Mouse (Mus musculus) heart, embryonic 11.5 days (tissue): Measurements from ENCODE around the gene Sp1. TPM values are rescaled to one million over a fixed set of nuclear protein-coding genes. Genes with fewer than 3 reads are reported as not detected.
A peak's percentile ranks its signal among the peaks of the same experiment; 100 is the strongest.

Experiments
- ATAC-seq: fragments of 200-750 bp; cut with Nextera tagmentation; replicated peaks from 2 replicates; pipeline ENCODE4 v1.8.0; 2017; ENCODE audit warnings: moderate library complexity; ENCODE audit not compliant: insufficient number of reproducible peaks, low FRiP score, low TSS enrichment
- H3K27ac ChIP-seq: fragments of 300-500 bp; sonication (generic); 2 replicates; pipeline ENCODE4 v1.5.1; 2014; ENCODE audit warnings: mild to moderate bottlenecking, low read depth, low read length
- H3K27me3 ChIP-seq: fragments of 300-500 bp; sonication (generic); 2 replicates; pipeline ENCODE4 v1.6.1; 2014; ENCODE audit warnings: mild to moderate bottlenecking, low read length, mixed read lengths; ENCODE audit not compliant: control insufficient read depth, insufficient read depth
- H3K36me3 ChIP-seq: fragments of 300-500 bp; sonication (generic); 2 replicates; pipeline ENCODE4 v1.6.1; 2014; ENCODE audit warnings: mild to moderate bottlenecking, low read length, moderate library complexity, mixed read lengths; ENCODE audit not compliant: control insufficient read depth, insufficient read depth
- H3K4me1 ChIP-seq: fragments of 300-500 bp; sonication (generic); 2 replicates; pipeline ENCODE4 v1.6.1; 2014; ENCODE audit warnings: low read length; ENCODE audit not compliant: control insufficient read depth, insufficient read depth
- H3K4me2 ChIP-seq: fragments of 300-500 bp; sonication (generic); 2 replicates; pipeline ENCODE4 v1.6.1; 2014; ENCODE audit warnings: mild to moderate bottlenecking, moderate library complexity
- H3K4me3 ChIP-seq: fragments of 300-500 bp; sonication (generic); 2 replicates; pipeline ENCODE4 v1.5.1; 2014; ENCODE audit warnings: low read depth, low read length
- H3K9ac ChIP-seq: fragments of 300-500 bp; sonication (generic); 2 replicates; pipeline ENCODE4 v1.6.1; 2014; ENCODE audit warnings: mild to moderate bottlenecking, low read depth, low read length, moderate library complexity
- H3K9me3 ChIP-seq: fragments of 300-500 bp; sonication (generic); replicated peaks from 2 replicates; pipeline ENCODE4 v1.6.1; 2016; ENCODE audit warnings: low read length; ENCODE audit not compliant: control insufficient read depth
- WGBS: fragments of 180-500 bp; shearing (Covaris S2); extraction: QIAGEN DNeasy Blood & Tissue Kit; methylation state at CpG from one replicate; pipeline ENCODE4 v1.1.7; 2014; ENCODE audit not compliant: insufficient replicate concordance; 5-methylcytosine and 5-hydroxymethylcytosine counted together
- polyA plus RNA-seq: library from polyadenylated mRNA; unstranded; fragments of >200 nt; fragmentation: Nextera tagmentation; extraction: Ambion mirVana; gene quantifications from 2 replicates; pipeline ENCODE4 v1.2.1, GENCODE M21; 2014

The Sp1 gene
- polyA plus RNA-seq, 1 experiment from 2014 or later, result 7.5 TPM

DNA sequence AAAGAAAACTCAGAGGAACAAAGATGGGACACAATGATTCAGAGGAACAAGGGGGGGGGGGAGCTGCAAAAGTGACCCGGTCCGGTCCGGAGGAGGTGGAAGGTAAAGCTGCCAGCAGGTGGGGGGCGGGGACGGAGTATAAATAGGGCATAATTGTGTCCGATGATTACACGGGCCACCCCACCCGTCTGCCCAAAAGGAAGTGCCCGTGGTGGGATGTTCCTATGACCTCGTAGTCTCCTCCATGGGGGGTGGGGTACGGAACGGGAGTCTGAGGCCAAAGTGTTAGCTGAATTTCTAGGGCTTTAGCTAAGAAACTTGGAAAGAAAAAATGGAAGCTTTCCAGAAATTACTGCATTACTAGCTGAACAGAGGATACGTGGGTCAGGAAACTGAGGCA, 36.0 kb upstream of the Sp1 start:
- H3K27ac ChIP-seq, result no peak overlapping the region
- no peak for ATAC-seq
- WGBS, result 12% methylated on average over 13 of the region's 13 CpGs
- peaks cover 17% of the 10 kb centered on the region for H3K4me1 ChIP-seq
- no peaks in the 10 kb centered on the region for H3K9me3 ChIP-seq
- H3K9ac ChIP-seq, result no peak overlapping the region
- H3K4me2 ChIP-seq, result peak overlapping the region; percentile 36
- H3K4me3 ChIP-seq, result no peak overlapping the region
- H3K36me3 ChIP-seq, result no peaks in the 10 kb centered on the region
- peaks cover 19% of the 10 kb centered on the region for H3K27me3 ChIP-seq

DNA sequence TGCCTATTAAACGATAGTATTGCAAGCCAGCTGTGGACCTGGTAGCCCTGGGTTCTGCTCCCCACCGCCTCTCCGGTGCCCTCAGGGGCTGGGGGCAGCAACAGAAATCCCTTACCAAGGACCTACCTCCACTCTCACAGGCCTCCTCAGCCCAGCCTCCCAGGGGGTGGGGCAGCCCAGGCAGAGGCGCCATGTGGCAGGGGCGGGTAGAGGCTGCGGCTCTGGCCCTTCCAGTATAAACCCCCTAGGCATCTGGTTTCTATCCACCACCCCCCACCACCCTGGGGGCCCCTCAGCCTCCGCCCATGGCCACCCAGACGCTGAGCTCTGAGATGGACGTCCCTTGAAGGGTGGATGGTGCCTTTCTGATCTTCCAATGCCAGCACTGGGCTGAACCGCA, 35.2 kb upstream of the Sp1 start:
- no peak overlapping the region for H3K27ac ChIP-seq
- peaks cover 17% of the 10 kb centered on the region for H3K27me3 ChIP-seq
- no peaks in the 10 kb centered on the region for H3K9me3 ChIP-seq
- peaks cover 17% of the 10 kb centered on the region for H3K4me1 ChIP-seq
- H3K4me2 ChIP-seq, result peak overlapping the region; percentile 43
- H3K36me3 ChIP-seq, result no peaks in the 10 kb centered on the region
- WGBS, result 5% methylated on average over 10 of the region's 10 CpGs
- peak overlapping the region; percentile 53; the same call in 1 of the 2 replicates for H3K9ac ChIP-seq
- ATAC-seq, result no peak
- 0 out of 2 replicates have a peak overlapping the region, but pooled peaks have one; percentile 1 for H3K4me3 ChIP-seq

DNA sequence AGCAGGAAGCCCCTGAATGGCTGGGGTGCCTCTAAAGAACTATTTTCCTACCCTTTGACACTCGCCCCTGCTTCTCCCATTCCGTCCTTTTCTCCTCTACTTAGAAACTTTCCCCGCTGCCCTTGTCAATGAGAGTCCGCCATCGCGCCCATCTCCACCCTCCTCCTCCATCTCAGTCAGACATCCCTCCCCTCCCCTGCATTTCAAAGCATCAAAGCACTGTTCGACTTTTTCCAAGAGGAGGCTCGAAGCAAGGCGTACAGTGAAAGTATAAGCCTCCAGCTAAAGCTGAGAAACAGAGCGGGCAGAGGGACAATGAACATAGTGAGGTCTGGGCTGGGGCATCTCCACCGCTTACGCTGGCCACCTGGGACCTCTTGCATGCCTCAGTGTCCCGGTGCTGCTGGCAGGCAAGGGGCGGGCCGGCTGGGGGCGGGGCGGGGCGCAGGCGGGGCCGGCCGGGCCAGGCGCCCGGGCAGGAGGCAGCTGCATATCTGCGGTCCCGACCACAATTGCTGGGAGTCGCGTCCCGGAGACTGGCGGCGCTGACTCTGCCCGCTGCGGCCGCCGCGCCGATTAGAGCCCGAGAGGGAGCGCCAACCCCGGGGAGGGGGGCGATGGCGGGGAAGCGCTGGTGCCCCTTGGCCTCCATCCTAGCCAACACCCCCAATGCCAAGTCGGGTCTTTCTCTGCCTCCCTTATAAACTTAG, 29.3 kb upstream of the Sp1 start:
- Histone ChIP-seq H3K9ac (peak overlapping the region; percentile 66), H3K4me1 (peaks cover 12% of the 10 kb centered on the region), H3K27me3 (0 out of 2 replicates have a peak, but pooled peaks cover 3% of the 10 kb centered on the region), H3K4me3 (peak overlapping the region; percentile 62), H3K4me2 (peak overlapping the region; percentile 97), H3K9me3 (no peaks in the 10 kb centered on the region), H3K27ac (peak overlapping the region; percentile 37), H3K36me3 (no peaks in the 10 kb centered on the region)
- peak; percentile 83 for ATAC-seq
- under 1% methylated on average over 39 of the region's 43 CpGs for WGBS

DNA sequence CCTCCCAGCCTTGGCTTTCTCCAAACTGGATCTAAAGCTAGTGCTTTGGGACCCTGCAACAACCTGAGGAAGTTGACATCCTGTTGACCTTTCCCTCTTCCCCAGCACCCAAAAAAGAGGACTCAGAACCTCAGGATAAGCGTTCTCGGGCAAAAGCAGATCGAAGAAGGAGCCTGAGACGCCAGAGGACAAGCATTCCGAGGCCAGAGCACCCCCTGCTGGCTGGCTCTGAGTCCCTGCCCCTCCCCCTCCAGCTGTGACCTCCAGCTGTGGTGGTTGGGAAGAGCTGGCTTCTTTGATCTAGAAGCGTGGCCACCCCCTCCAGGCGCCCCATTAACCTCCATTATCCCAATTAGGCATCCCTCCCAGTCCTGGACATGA, 28.8 kb upstream of the Sp1 start:
- ATAC-seq, result no peak; the same call in 1 of the 2 replicates
- H3K27me3 ChIP-seq, result no peaks in the 10 kb centered on the region
- WGBS, result 2% methylated on average over 7 of the region's 7 CpGs
- peak overlapping the region; percentile 97 for H3K4me2 ChIP-seq
- peak overlapping the region; percentile 62 for H3K4me3 ChIP-seq
- peaks cover 12% of the 10 kb centered on the region for H3K4me1 ChIP-seq
- H3K27ac ChIP-seq, result peak overlapping the region; percentile 37
- peak overlapping the region; percentile 66 for H3K9ac ChIP-seq
- H3K36me3 ChIP-seq, result no peaks in the 10 kb centered on the region
- no peaks in the 10 kb centered on the region for H3K9me3 ChIP-seq

DNA sequence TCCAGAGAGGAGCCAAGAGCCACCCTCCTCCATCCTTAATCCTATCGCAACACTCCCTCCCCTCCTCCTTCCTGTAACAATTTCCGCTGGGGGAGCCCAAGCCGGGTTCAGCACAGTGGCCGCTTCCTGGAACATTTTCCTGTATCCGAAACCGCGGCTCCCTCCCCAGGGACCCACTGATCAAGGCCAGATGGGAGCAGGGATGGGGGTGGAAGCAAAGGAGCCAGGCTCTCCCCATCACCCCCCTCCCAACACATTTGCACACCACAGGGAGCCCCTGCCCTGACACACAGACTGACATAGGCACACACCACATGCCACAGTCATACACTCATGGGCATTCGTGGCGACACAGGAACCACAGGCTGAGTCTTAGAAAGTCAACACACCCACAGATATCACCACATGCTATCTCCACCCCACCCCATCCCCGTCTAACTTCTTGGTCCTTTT, 28.1 kb upstream of the Sp1 start:
- Histone ChIP-seq H3K4me2 (peak overlapping the region; percentile 97), H3K36me3 (no peaks in the 10 kb centered on the region), H3K27ac (peak overlapping the region; percentile 37; the same call in 1 of the 2 replicates), H3K27me3 (no peaks in the 10 kb centered on the region), H3K9ac (peak overlapping the region; percentile 39; the same call in 1 of the 2 replicates), H3K4me1 (peaks cover 12% of the 10 kb centered on the region), H3K9me3 (no peaks in the 10 kb centered on the region), H3K4me3 (peak overlapping the region; percentile 62)
- WGBS, result 9% methylated on average over 10 of the region's 10 CpGs
- ATAC-seq, result 0 out of 2 replicates have a peak, but pooled peaks have one; percentile 21

DNA sequence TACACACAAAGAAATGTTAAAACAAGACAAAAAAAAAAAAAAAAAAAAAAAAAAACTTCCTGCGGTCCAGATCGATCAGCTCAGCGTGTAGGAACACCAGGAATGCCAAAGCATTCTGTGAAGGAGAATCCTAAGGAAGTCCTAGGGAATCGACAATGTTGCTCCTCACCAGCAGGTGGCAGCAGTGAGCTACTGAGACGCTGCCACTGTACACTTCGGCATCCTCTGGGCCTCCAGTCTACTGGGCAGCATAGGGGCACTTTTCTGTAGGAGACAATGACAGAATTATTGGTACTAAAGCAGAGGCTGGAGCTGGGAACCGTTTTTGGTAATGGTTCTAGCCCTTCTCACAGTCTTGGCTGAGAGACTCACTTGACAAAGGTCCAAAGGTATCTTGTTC, 24.4 kb upstream of the Sp1 start:
- H3K9me3 ChIP-seq, result no peaks in the 10 kb centered on the region
- peaks cover 8% of the 10 kb centered on the region; the same call in 1 of the 2 replicates for H3K4me1 ChIP-seq
- no peak overlapping the region for H3K4me3 ChIP-seq
- no peaks in the 10 kb centered on the region for H3K27me3 ChIP-seq
- under 1% methylated on average over 7 of the region's 7 CpGs for WGBS
- no peak overlapping the region for H3K27ac ChIP-seq
- ATAC-seq, result 0 out of 2 replicates have a peak, but pooled peaks have one; percentile 31
- H3K36me3 ChIP-seq, result no peaks in the 10 kb centered on the region
- no peak overlapping the region for H3K9ac ChIP-seq
- H3K4me2 ChIP-seq, result no peak overlapping the region

DNA sequence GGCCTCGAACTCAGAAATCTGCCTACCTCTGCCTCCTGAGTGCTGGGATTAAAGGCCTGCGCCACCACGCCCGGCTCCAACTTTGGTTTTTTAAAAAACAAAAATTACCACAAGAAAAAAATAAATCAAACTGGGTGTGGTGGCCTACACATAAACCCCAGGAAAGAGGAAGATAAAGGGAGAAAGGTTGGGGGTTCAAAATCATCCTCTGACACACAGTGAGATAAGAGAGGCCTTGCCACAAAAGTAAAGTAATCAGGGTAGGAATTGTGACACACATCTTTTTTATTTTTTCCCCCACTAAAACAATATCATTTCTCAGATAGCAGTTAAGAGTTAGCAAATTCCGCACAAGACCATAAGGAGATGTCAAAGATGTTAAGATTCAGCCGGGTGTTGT, 22.3 kb upstream of the Sp1 start:
- Histone ChIP-seq H3K9me3 (no peaks in the 10 kb centered on the region), H3K9ac (no peak overlapping the region), H3K4me1 (no peaks in the 10 kb centered on the region), H3K27ac (no peak overlapping the region), H3K36me3 (no peaks in the 10 kb centered on the region), H3K4me2 (no peak overlapping the region), H3K27me3 (no peaks in the 10 kb centered on the region), H3K4me3 (no peak overlapping the region)
- 84% methylated on average over 6 of the region's 6 CpGs for WGBS
- ATAC-seq, result no peak

DNA sequence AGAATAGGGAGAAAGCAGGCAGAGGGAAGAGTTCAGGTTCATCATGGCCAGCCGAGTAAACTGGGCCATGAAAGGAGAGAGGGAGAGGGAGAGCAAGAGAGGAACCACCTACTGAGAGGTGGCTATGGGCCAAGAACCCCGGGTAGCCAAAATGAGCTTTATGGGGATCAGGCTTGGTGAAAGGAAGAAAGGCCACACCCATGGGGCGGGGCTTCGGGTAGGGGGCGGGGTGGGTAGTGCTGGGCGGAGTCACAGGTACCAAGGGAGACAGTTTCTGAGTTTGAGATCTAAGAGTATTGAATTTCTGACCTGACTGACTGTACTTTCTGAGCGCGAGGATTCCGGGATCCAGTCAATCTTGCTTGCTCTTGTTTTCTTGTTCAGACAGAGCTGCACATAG, 19.3 kb upstream of the Sp1 start:
- 43% methylated on average over 9 of the region's 9 CpGs for WGBS
- no peak overlapping the region for H3K4me3 ChIP-seq
- H3K36me3 ChIP-seq, result no peaks in the 10 kb centered on the region
- H3K9ac ChIP-seq, result no peak overlapping the region
- H3K9me3 ChIP-seq, result no peaks in the 10 kb centered on the region
- H3K27me3 ChIP-seq, result no peaks in the 10 kb centered on the region
- no peaks in the 10 kb centered on the region for H3K4me1 ChIP-seq
- no peak overlapping the region for H3K4me2 ChIP-seq
- no peak overlapping the region for H3K27ac ChIP-seq
- ATAC-seq, result no peak

DNA sequence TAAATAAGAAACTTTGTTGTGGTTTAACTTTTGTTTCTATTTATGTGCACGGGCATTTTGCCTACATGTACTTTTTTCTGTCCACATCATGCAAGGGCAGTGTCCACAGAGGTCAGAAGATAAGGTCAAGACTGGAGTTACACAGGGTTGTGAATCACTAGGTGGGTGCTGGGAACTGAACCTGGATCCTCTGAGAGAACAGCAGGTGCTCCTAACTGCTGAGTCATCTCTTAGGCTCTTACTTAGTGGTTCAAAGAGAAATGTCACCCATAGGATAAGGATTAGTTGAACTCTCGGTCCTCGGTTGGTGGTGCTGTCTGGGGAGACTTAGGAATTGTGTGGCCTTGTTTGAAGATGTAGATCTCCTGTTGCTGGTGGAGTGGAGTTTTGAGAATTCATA, 17.0 kb upstream of the Sp1 start:
- H3K9me3 ChIP-seq, result no peaks in the 10 kb centered on the region
- no peak overlapping the region for H3K27ac ChIP-seq
- H3K9ac ChIP-seq, result no peak overlapping the region
- 80% methylated on average over 3 of the region's 3 CpGs for WGBS
- H3K4me1 ChIP-seq, result no peaks in the 10 kb centered on the region
- no peak for ATAC-seq
- no peak overlapping the region for H3K4me2 ChIP-seq
- no peaks in the 10 kb centered on the region for H3K36me3 ChIP-seq
- no peaks in the 10 kb centered on the region for H3K27me3 ChIP-seq
- no peak overlapping the region for H3K4me3 ChIP-seq
